9 mouse cellular contexts compared by ENCODE assay signal in the genomic region with DNA sequence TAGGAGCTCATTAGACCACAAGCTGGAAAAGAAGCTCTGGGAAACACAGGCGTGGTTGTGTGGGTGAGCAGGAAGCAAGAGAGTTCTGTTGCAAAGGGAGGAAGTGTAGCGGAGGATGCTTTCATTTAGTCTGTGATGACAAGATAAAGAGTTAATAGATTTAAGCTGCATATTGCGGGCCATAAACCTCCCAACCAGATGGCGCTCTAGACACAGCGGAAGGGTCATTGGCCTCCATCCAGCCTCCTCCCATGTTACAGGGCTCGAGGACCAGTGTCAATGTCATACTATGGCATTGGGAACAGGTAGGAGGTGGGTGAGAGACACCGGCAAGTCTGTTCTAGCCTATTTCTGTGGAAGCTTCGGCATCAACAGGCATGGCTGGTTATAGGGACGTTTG.
DNase-seq lines count a peak whose midpoint lies in the region; ATAC-seq and TF ChIP-seq lines count a peak whose summit lies in the region.
"Had no signal": no experiment of that assay in that cellular context is flagged by ENCODE, and none has a peak within 500 bp of the region (broad histone marks: within the 10 kb centered on the region; RNA-seq: fewer than 3 reads in every experiment).

No protein-coding gene starts in this region.

- peak; percentile 55 for TF ChIP-seq CTCF in midbrain, postnatal 0 days (IDR thresholded peaks at IDR 0.05)
- peak; percentile 26; the same call in 1 of the 2 replicates for TF ChIP-seq CTCF in brain, embryonic 14.5 days (IDR thresholded peaks at IDR 0.05; ENCODE audit: borderline replicate concordance, extremely low read depth, insufficient read depth, insufficient read length)

- H3K9me3 ChIP-seq in midbrain, postnatal 0 days (ENCODE audit: low read length) = no peaks in the 10 kb centered on the region
- H3K9me3 ChIP-seq in midbrain, embryonic 15.5 days = no peaks in the 10 kb centered on the region
- H3K9me3 ChIP-seq: neural tube, embryonic 12.5 days had no signal

- H3K36me3 ChIP-seq in midbrain, postnatal 0 days (ENCODE audit: insufficient read depth, low read length) = no peaks in the 10 kb centered on the region
- no peaks in the 10 kb centered on the region for H3K36me3 ChIP-seq in midbrain, embryonic 15.5 days (replicated peaks)
- H3K36me3 ChIP-seq: neural tube, embryonic 12.5 days had no signal

- H3K27me3 ChIP-seq in midbrain, postnatal 0 days (ENCODE audit: insufficient read depth, low read length) = no peaks in the 10 kb centered on the region
- no peaks in the 10 kb centered on the region for H3K27me3 ChIP-seq in midbrain, embryonic 15.5 days (replicated peaks)
- H3K27me3 ChIP-seq: neural tube, embryonic 12.5 days had no signal

- peak; percentile 26 to 48 for DNase-seq in heart, postnatal 14 days
- DNase-seq in heart, adult 9 months (ENCODE audit: low spot score in 2 of 2) = no peak
- peak; percentile 48 for DNase-seq in midbrain, postnatal 0 days (ENCODE audit: low spot score)
- DNase-seq in brain, embryonic 14.5 days (ENCODE audit: low read depth) = peak; percentile 50
- DNase-seq in retina, postnatal 1 day = peak; percentile 31
- no peak for DNase-seq in urinary bladder, postnatal 36 days (ENCODE audit: low spot score in 2 of 2)

- no peak overlapping the region for H3K27ac ChIP-seq in midbrain, postnatal 0 days (ENCODE audit: low read depth, low read length)
- H3K27ac ChIP-seq in midbrain, embryonic 15.5 days = no peak overlapping the region
- H3K27ac ChIP-seq: neural tube, embryonic 12.5 days had no signal

- no peak for TF ChIP-seq POLR2A in brain, embryonic 14.5 days (IDR thresholded peaks at IDR 0.05; ENCODE audit: borderline replicate concordance, extremely low read depth, insufficient read depth, insufficient read length, poor library complexity, severe bottlenecking)

- H3K9ac ChIP-seq in midbrain, postnatal 0 days (replicated peaks; ENCODE audit: low read length, poor library complexity, severe bottlenecking) = no peak overlapping the region
- no peak overlapping the region for H3K9ac ChIP-seq in midbrain, embryonic 15.5 days
- H3K9ac ChIP-seq: neural tube, embryonic 12.5 days had no signal

- intact Hi-C loops in heart, postnatal 14 days (cut with DNase I) = no loop called here

- no peak for ATAC-seq in midbrain, postnatal 0 days (ENCODE audit: low FRiP score)
- no peak for ATAC-seq in midbrain, embryonic 15.5 days (replicated peaks)
- no peak for ATAC-seq in erythroblast, adult 5-6 weeks (replicated peaks; ENCODE audit: low FRiP score, poor library complexity, severe bottlenecking)

- 57% methylated on average over 9 of the region's 9 CpGs for WGBS in midbrain, postnatal 0 days
- 67% methylated on average over 9 of the region's 9 CpGs for WGBS in midbrain, embryonic 15.5 days

- no peak overlapping the region for H3K4me3 ChIP-seq in midbrain, postnatal 0 days (ENCODE audit: low read depth, low read length)
- H3K4me3 ChIP-seq in midbrain, embryonic 15.5 days = no peak overlapping the region
- H3K4me3 ChIP-seq: neural tube, embryonic 12.5 days had no signal

- H3K4me2 ChIP-seq in midbrain, postnatal 0 days (ENCODE audit: low read depth, low read length, poor library complexity, severe bottlenecking) = no peak overlapping the region
- no peak overlapping the region for H3K4me2 ChIP-seq in midbrain, embryonic 15.5 days
- H3K4me2 ChIP-seq: neural tube, embryonic 12.5 days had no signal

- H3K4me1 ChIP-seq in midbrain, postnatal 0 days (ENCODE audit: insufficient read depth, low read length) = no peaks in the 10 kb centered on the region
- H3K4me1 ChIP-seq in midbrain, embryonic 15.5 days = no peaks in the 10 kb centered on the region
- H3K4me1 ChIP-seq: neural tube, embryonic 12.5 days had no signal

Comparison
In these comparisons a context has a peak if more than half of its experiments do, and no peak if none do; other contexts are left out.
1. DNase-seq: peak in heart, postnatal 14 days (2 of 2), midbrain, postnatal 0 days (single experiment), brain, embryonic 14.5 days (single experiment) and retina, postnatal 1 day (single experiment); none in heart, adult 9 months (0 of 2) and urinary bladder, postnatal 36 days (0 of 2).